Mouse (Mus musculus) G1E (cell line): ENCODE measurements around the gene Lyar.

ENCODE experiments used
- CTCF ChIP-seq: IDR thresholded peaks from 2 replicates; pipeline ENCODE4 v1.5.1; 2012; ENCODE audit warnings: low read depth, low read length, inconsistent platforms, mixed read lengths
- POLR2AphosphoS5 ChIP-seq: IDR thresholded peaks from 2 replicates; pipeline ENCODE4 v1.6.1; 2012; ENCODE audit warnings: low read depth, low read length, inconsistent platforms; ENCODE audit not compliant: insufficient replicate concordance
- TAL1 ChIP-seq: conservative IDR thresholded peaks from 2 replicates; pipeline ENCODE4 v1.6.1; 2012; ENCODE audit warnings: low read depth, low read length, inconsistent platforms, mixed read lengths

GRCm38 (mm10) chr5:38241473-38241834 is 21.2 kb downstream of the Lyar start:
- TF ChIP-seq CTCF (no peak), POLR2AphosphoS5 (no peak), TAL1 (no peak)
